In the genomic region with DNA sequence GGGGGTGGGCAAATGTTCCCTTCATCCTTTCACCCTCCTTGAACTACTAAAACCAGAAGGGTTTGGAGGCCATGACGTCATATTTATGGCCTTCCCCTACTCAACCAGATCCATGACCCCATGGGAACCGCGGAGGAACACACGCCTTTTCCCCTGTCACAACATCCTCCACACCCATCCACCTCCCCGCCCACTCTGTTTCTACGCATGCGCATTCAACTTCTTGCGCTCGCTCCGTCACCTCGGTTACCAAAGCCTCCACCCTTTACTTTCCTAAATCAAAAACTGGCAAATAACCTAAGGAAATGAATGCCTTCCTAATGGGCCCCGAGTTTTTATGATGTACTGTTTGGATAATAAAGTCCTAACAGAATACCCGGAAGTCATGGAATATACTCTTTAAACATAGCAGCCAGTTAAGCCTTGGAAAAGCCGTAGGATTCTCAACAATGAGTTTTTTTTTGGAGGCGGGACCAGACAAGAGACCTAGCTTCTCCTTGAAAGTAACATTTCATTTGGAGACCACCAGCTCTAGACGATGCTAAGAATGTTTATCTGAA, we compare ENCODE assay signal across 16 mouse cellular contexts.
DNase-seq lines count a peak whose midpoint lies in the region; ATAC-seq and TF ChIP-seq lines count a peak whose summit lies in the region.
"Had no signal": no experiment of that assay in that cellular context is flagged by ENCODE, and none has a peak within 500 bp of the region (broad histone marks: within the 10 kb centered on the region; RNA-seq: fewer than 3 reads in every experiment).

No protein-coding gene starts in this region.

- TF ChIP-seq CTCF in gastrocnemius, adult 2 months (IDR thresholded peaks at IDR 0.05) = no peak
- TF ChIP-seq CTCF in lung, adult 2 months (IDR thresholded peaks at IDR 0.05; ENCODE audit: insufficient read depth, low read length) = no peak

- ATAC-seq in lung, embryonic 15.5 days (ENCODE audit: borderline replicate concordance, extremely low read depth, low FRiP score, low TSS enrichment) = no peak
- ATAC-seq: hindbrain, postnatal 0 days; midbrain, embryonic 15.5 days had no signal

- WGBS in lung, adult 2 months = 58% methylated on average over 16 of the region's 16 CpGs
- 76% methylated on average over 16 of the region's 16 CpGs for WGBS in lung, embryonic 15.5 days

- peak overlapping the region; percentile 76 for H3K27ac ChIP-seq in gastrocnemius, adult 2 months
- H3K27ac ChIP-seq in lung, embryonic 15.5 days = peak overlapping the region; percentile 66
- H3K27ac ChIP-seq: embryonic facial prominence, embryonic 13.5 days; hindbrain, postnatal 0 days; liver, embryonic 14.5 days; midbrain, embryonic 15.5 days had no signal

- H3K27me3 ChIP-seq in lung, embryonic 15.5 days = no peaks in the 10 kb centered on the region
- H3K27me3 ChIP-seq: embryonic facial prominence, embryonic 13.5 days; megakaryocyte, embryonic 14.5 days; midbrain, embryonic 15.5 days had no signal

- H3K9ac ChIP-seq in lung, embryonic 15.5 days = no peak overlapping the region
- H3K9ac ChIP-seq: embryonic facial prominence, embryonic 13.5 days; liver, embryonic 14.5 days; midbrain, embryonic 15.5 days had no signal

- H3K36me3 ChIP-seq in lung, embryonic 15.5 days = no peaks in the 10 kb centered on the region
- H3K36me3 ChIP-seq: embryonic facial prominence, embryonic 13.5 days; midbrain, embryonic 15.5 days had no signal

- H3K4me3 ChIP-seq in gastrocnemius, adult 2 months = no peak overlapping the region
- no peak overlapping the region for H3K4me3 ChIP-seq in lung, adult 2 months (replicated peaks; ENCODE audit: extremely low read depth, low read depth, low read length)
- no peak overlapping the region for H3K4me3 ChIP-seq in lung, embryonic 15.5 days
- H3K4me3 ChIP-seq: embryonic facial prominence, embryonic 13.5 days; megakaryocyte, embryonic 14.5 days; midbrain, embryonic 15.5 days had no signal

- H3K4me2 ChIP-seq in lung, embryonic 15.5 days = no peak overlapping the region
- H3K4me2 ChIP-seq: embryonic facial prominence, embryonic 13.5 days; midbrain, embryonic 15.5 days had no signal

- intact Hi-C loops in gastrocnemius, adult 2 months (cut with DNase I) = no loop called here

- no peaks in the 10 kb centered on the region for H3K9me3 ChIP-seq in lung, embryonic 15.5 days
- H3K9me3 ChIP-seq: embryonic facial prominence, embryonic 13.5 days had no signal

- peak; percentile 47 for DNase-seq in gastrocnemius, adult 2 months
- DNase-seq in gastrocnemius, postnatal 4 days (ENCODE audit: low spot score in 2 of 2) = no peak
- DNase-seq in lung, adult 18-20 months = peak; percentile 79 to 86
- DNase-seq in lung, adult 2 months = no peak
- peak; percentile 52 for DNase-seq in skeletal muscle tissue, adult 2 months (ENCODE audit: low read depth, low spot score)
- no peak for DNase-seq in layer of hippocampus, adult 11-12 months (ENCODE audit: low spot score)
- DNase-seq in kidney, adult 9 months = no peak
- DNase-seq: adrenal gland, postnatal 25 days; cerebellum, adult 2 months; kidney, adult 11 months had no signal

- peaks cover 15% of the 10 kb centered on the region for H3K4me1 ChIP-seq in lung, adult 2 months (ENCODE audit: control insufficient read depth, insufficient read depth, low read length)
- peaks cover 21% of the 10 kb centered on the region for H3K4me1 ChIP-seq in lung, embryonic 15.5 days
- H3K4me1 ChIP-seq: midbrain, embryonic 15.5 days had no signal

- TF ChIP-seq POLR2A in lung, adult 2 months (IDR thresholded peaks at IDR 0.05; ENCODE audit: borderline replicate concordance, extremely low read depth, low read depth, low read length) = no peak

Comparison
In these comparisons a context has a peak if more than half of its experiments do, and no peak if none do; other contexts are left out.
1. DNase-seq: peak in gastrocnemius, adult 2 months (single experiment), lung, adult 18-20 months (2 of 2) and skeletal muscle tissue, adult 2 months (single experiment); none in gastrocnemius, postnatal 4 days (0 of 2), lung, adult 2 months (single experiment), layer of hippocampus, adult 11-12 months (single experiment) and kidney, adult 9 months (single experiment).